Mouse (Mus musculus) stomach, postnatal 0 days (tissue): Measurements from ENCODE around the gene Gm10031. TPM values are rescaled to one million over a fixed set of nuclear protein-coding genes. Genes with fewer than 3 reads are reported as not detected.
"Not testable (repeated sequence)": the region's sequence is repeated elsewhere in the genome, so short reads cannot be mapped to it uniquely, and the experiment has no call there.

Experiments used
- ATAC-seq: fragments of 200-750 bp; cut with Nextera tagmentation; 2 replicates; pipeline ENCODE4 v1.8.0; 2017; ENCODE audit not compliant: low FRiP score, low TSS enrichment
- DNase-seq: peaks from one replicate; pipeline ENCODE4 v3.0.0-alpha.2; 2016; ENCODE audit warnings: low spot score
- H3K27ac ChIP-seq: fragments of 300-500 bp; sonication (generic); replicated peaks from 2 replicates; pipeline ENCODE4 v1.5.1; 2014; ENCODE audit warnings: mild to moderate bottlenecking, control low read depth
- H3K27me3 ChIP-seq: fragments of 300-500 bp; sonication (generic); 2 replicates; pipeline ENCODE4 v1.6.1; 2014; ENCODE audit warnings: low read length; ENCODE audit not compliant: control insufficient read depth, insufficient read depth
- H3K36me3 ChIP-seq: fragments of 300-500 bp; sonication (generic); 2 replicates; pipeline ENCODE4 v1.6.1; 2014; ENCODE audit warnings: low read length, mixed read lengths; ENCODE audit not compliant: control insufficient read depth, insufficient read depth
- H3K4me1 ChIP-seq: fragments of 300-500 bp; sonication (generic); replicated peaks from 2 replicates; pipeline ENCODE4 v1.6.1; 2014; ENCODE audit warnings: antibody characterized with exemption; ENCODE audit not compliant: control insufficient read depth, insufficient read depth
- H3K4me2 ChIP-seq: fragments of 300-500 bp; sonication (generic); replicated peaks from 2 replicates; pipeline ENCODE4 v1.6.1; 2014; ENCODE audit warnings: low read depth, mild to moderate bottlenecking, control low read depth, moderate library complexity
- H3K4me3 ChIP-seq: fragments of 300-500 bp; sonication (generic); 2 replicates; pipeline ENCODE4 v1.5.1; 2014; ENCODE audit warnings: low read depth, low read length, control low read depth
- H3K9ac ChIP-seq: fragments of 300-500 bp; sonication (generic); 2 replicates; pipeline ENCODE4 v1.6.1; 2014; ENCODE audit warnings: mild to moderate bottlenecking, low read length, control low read depth, mixed read lengths
- H3K9me3 ChIP-seq: fragments of 300-500 bp; sonication (generic); 2 replicates; pipeline ENCODE4 v1.6.1; 2016; ENCODE audit warnings: low read length; ENCODE audit not compliant: control insufficient read depth
- CTCF ChIP-seq: IDR thresholded peaks from 2 replicates; pipeline ENCODE4 v1.5.1; 2016; ENCODE audit warnings: antibody characterized with exemption, low read depth, mild to moderate bottlenecking, moderate library complexity
- EP300 ChIP-seq: optimal IDR thresholded peaks from 2 replicates; pipeline ENCODE3; 2016; ENCODE audit warnings: antibody characterized with exemption
- WGBS: fragments of 180-500 bp; shearing (Covaris S2); extraction: QIAGEN DNeasy Blood & Tissue Kit; methylation state at CpG from one replicate; pipeline ENCODE4 v1.1.7; 2014; 5-methylcytosine and 5-hydroxymethylcytosine counted together
- polyA plus RNA-seq: library from polyadenylated mRNA; unstranded; fragments of >200 nt; fragmentation: Nextera tagmentation; extraction: Ambion mirVana; gene quantifications from 2 replicates; pipeline ENCODE4 v1.2.1, GENCODE M21; 2015

Gm10031 gene
- polyA plus RNA-seq, 1 experiment from 2014 or later, result 0.62 TPM

DNA sequence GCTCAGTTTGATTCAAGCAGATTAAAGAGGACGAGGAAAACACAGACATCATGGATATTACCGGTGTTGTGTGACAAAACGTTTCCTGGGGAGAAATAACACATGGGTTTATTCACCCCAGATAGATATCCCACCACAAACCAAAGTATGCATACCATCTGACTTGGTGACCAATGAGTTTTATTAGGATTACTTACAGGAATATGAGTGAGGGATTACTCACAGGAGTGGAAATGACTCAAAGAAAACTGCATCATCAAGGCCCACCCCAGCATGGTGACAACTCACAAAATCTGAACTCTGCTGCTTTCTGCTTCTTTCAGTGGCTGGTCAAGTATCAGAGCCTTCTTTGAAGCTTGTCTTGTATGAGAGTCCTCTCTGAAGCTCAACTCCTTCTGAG, 16.1 kb upstream of the Gm10031 start:
- Histone ChIP-seq H3K27ac (no peak overlapping the region), H3K4me3 (no peak overlapping the region), H3K4me2 (no peak overlapping the region), H3K27me3 (no peaks in the 10 kb centered on the region), H3K36me3 (no peaks in the 10 kb centered on the region), H3K9me3 (no peaks in the 10 kb centered on the region), H3K9ac (no peak overlapping the region), H3K4me1 (no peaks in the 10 kb centered on the region)
- ATAC-seq (no peak), DNase-seq (no peak)
- 82% methylated on average over 3 of the region's 3 CpGs for WGBS
- TF ChIP-seq CTCF (no peak), EP300 (no peak)

DNA sequence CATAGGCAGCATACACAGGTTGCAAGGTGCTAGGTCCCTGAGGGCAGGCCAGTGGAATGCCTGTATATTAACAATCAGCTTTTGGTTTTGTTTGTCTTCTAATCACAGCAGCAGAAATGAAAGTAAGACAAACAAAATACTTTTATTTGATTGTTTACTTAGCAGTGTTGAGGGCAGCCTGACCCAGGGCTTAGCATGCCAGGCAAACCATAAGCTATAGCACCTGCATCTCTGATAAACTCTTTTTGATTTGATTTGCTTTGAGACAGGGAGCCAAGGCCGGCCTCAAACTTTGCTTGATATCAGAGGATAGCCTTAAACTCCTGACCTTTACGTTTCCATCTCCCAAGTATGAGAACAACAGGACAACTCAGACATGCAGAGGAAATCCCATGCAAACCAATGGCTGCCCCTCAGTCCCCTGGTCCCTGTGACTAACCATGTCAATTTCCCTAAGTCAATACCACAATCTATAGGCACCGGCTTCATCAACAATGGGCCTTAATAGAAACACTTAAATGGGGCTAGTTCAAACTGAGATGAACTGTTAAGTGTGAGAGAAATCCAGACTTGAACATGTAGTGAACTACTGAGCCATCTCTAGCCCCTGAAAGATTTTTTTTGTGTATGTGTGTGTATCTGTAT, 3.6 kb upstream of the Gm10031 start:
- TF ChIP-seq CTCF (no peak), EP300 (no peak)
- WGBS, result 59% methylated on average over 3 of the region's 3 CpGs
- H3K4me1 ChIP-seq, result no peaks in the 10 kb centered on the region
- H3K36me3 ChIP-seq, result no peaks in the 10 kb centered on the region
- H3K9ac ChIP-seq, result no peak overlapping the region
- peak; percentile 34 for DNase-seq
- H3K4me2 ChIP-seq, result no peak overlapping the region
- no peaks in the 10 kb centered on the region for H3K27me3 ChIP-seq
- H3K4me3 ChIP-seq, result no peak overlapping the region
- peak; percentile 78 for ATAC-seq
- H3K27ac ChIP-seq, result no peak overlapping the region
- H3K9me3 ChIP-seq, result no peaks in the 10 kb centered on the region

- ATAC-seq (no peak; the same call in 1 of the 2 replicates), DNase-seq (peak; percentile 81)
- WGBS, result 40% methylated on average over 15 of the region's 15 CpGs
- peak overlapping the region; percentile 40; the same call in 1 of the 2 replicates for H3K4me2 ChIP-seq
- no peak overlapping the region for H3K4me3 ChIP-seq
- H3K4me1 ChIP-seq, result no peaks in the 10 kb centered on the region
- TF ChIP-seq EP300 (no peak), CTCF (no peak)
- no peaks in the 10 kb centered on the region for H3K36me3 ChIP-seq
- H3K9me3 ChIP-seq, result no peaks in the 10 kb centered on the region
- H3K27ac ChIP-seq, result 0 out of 2 replicates have a peak overlapping the region, but pooled peaks have one; percentile 18
- no peak overlapping the region for H3K9ac ChIP-seq
- H3K27me3 ChIP-seq, result no peaks in the 10 kb centered on the region
Measured at GRCm38 (mm10) chr1:156521796-156522517, 1.9 kb upstream of the Gm10031 start.

DNA sequence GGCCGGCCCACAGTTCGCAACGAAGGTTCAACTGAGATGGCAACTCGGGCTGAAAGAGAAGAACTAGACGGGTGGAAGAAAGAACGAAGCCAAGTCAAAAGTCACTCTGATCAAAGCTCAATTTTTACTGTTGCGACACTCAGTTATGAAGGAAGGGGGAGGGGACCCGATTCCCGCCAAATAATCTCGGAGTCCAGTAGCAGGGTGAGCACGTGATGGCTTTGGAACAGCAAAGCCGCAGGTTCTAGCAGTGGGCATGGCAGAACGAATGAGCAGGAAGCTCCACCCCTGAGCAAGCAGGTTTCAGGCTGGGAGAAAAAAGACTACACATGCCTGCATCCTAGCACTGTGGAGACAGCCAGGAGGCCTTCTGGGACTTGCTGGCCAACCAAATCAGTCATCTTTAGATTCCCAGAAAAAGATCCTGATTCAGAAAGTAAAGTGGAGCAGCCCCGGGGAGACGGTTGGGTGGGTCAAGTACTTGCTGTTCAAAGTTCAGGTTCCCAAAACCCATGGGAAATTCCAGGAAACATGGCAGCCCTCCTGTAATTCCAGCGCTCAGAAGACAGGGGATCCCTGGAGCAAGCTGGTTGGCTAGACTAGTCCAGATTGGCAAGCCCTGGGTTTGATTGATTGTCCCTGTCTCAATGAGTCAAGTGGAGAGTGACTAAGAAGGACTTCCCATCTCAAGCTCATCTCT, 8.8 kb downstream of the Gm10031 start:
- DNase-seq, H3K36me3 ChIP-seq, H3K9ac ChIP-seq, H3K27me3 ChIP-seq, H3K9me3 ChIP-seq, ATAC-seq, H3K4me3 ChIP-seq, H3K4me1 ChIP-seq, H3K27ac ChIP-seq, H3K4me2 ChIP-seq: not testable (repeated sequence)
- 78% methylated on average over 16 of the region's 16 CpGs for WGBS

DNA sequence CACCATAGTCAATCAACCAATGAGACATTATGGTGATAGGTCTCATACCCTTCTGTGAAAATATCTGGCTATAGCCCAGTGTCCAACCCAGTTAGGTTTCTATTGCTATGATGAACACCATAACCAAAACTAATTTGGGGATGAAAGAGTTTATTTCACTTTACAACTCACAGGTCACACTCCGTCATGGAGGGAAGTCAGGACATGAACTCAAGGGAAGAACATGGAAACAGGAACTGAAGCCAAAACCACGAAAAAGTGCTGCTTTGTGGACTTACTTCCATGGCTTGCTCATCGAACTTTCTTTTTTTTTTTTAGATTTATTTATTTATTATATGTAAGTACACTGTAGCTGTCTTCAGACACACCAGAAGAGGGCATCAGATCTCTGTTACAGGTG, 9.7 kb downstream of the Gm10031 start:
- H3K9ac ChIP-seq, result no peak overlapping the region
- ATAC-seq (no peak), DNase-seq (no peak)
- H3K27ac ChIP-seq, result no peak overlapping the region
- H3K4me1 ChIP-seq, result no peaks in the 10 kb centered on the region
- no peaks in the 10 kb centered on the region for H3K27me3 ChIP-seq
- WGBS, result 87% methylated on average over 3 of the region's 3 CpGs
- no peak overlapping the region for H3K4me3 ChIP-seq
- H3K36me3 ChIP-seq, result no peaks in the 10 kb centered on the region
- H3K9me3 ChIP-seq, result no peaks in the 10 kb centered on the region
- TF ChIP-seq EP300, result no peak
- TF ChIP-seq CTCF, result no peak
- H3K4me2 ChIP-seq, result no peak overlapping the region

- Histone ChIP-seq H3K27me3 (no peaks in the 10 kb centered on the region), H3K9me3 (no peaks in the 10 kb centered on the region), H3K4me1 (no peaks in the 10 kb centered on the region), H3K27ac (no peak overlapping the region), H3K36me3 (no peaks in the 10 kb centered on the region), H3K4me3 (no peak overlapping the region), H3K9ac (no peak overlapping the region), H3K4me2 (no peak overlapping the region)
- whole genome bisulfite sequencing, result 84% methylated on average over 4 of the region's 4 CpGs
- DNase-seq, result no peak
- TF ChIP-seq CTCF, result no peak
- TF ChIP-seq EP300, result no peak
- no peak for ATAC-seq
Measured at GRCm38 (mm10) chr1:156533911-156534310, 10.1 kb downstream of the Gm10031 start.
